Mouse (Mus musculus): ENCODE measurements around the gene Adprm. TPM values are rescaled to one million over a fixed set of nuclear protein-coding genes. Genes with fewer than 3 reads are reported as not detected.

Adprm gene
- total RNA-seq, 2 experiments from 2014 or later = 6.5 to 8.2 TPM

DNA sequence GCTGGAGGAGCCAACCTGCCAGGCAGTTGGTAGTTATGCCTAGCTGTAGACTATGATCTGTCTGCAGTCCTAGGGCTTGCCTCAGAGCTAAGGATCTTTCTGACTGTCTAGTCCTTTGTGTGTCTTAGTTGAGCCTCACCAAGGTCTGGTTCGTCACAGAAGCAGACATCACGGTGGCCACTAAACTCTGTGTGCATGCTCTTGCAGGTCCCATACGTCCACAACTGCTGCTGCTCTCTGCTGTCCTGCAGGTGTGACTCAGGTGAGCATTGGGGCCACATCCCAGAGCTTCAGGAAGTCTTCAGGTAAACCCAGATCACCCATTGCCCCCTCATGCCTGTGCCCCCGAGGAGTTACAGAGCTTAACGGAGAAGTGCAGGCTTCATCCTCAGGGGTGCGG lies 26.5 kb upstream of the Adprm start:
- no peak for DNase-seq
- intact Hi-C loops (cut with DNase I) = no loop called here

DNA sequence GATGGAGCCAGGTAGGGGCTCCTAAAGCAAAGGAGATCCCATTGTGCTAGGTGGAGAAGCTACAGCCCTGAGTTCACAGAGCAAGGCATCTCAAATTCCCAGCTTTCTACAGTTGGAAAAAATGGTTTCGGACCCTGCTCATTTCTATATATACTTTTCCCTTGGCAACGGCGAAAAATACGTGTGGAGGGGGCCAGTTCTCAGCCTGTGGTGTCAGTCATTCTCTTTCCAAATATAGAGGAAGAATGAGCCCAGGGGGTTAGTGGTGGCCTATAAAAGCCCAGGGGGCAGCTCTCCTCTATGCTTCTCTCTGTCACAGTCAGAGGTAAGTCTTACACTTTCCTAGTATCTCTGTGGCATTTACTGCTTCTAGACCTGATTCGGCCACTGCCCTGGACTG lies 25.6 kb upstream of the Adprm start, which contains the start of gene Myh3:
TSS of gene Myh3 (plus strand) at position 301 of the 400 bp plus-strand sequence.
- no peak for DNase-seq
- intact Hi-C loops (cut with DNase I) = no loop called here

DNA sequence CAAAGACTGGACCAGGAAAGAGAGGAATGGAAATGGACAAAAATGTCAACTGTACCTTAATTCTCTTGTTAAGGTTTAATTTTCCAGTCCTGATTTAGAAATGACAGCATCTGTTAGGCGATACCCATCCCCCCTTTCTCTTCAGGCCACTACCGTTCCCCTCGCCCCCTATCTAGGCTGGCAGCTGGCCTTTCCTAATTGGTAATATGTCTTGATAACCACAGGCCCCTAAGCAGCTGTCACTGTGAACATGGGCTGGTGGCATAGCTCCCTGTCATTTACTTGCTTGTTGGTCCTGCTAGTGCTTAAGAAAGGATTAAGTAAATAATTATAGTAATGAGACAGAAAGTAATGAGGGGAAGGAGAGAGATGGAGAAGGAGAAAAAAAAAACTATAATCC lies 25.0 kb upstream of the Adprm start:
- DNase-seq = no peak
- intact Hi-C loops (cut with DNase I) = no loop called here

DNA sequence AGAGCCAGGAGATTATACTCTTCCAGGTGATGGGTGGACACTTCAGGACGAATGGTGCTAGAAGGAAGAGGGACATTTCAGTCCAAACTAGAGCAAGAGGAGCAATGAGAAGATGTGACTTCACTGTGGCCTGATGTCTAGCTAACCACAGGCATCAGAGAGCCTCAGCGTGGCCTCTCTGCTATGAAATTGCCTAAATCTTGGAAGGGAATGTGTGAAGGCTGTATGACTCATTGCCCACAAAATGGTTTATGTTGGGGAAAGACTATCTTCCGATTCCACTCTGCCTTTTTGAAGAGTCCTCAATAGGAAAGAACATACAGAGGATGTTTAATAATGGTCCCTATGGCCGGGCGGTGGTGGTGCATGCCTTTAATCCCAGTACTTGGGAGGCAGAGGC lies 24.4 kb upstream of the Adprm start:
- intact Hi-C loops (cut with DNase I) = no loop called here
- no peak for DNase-seq

DNA sequence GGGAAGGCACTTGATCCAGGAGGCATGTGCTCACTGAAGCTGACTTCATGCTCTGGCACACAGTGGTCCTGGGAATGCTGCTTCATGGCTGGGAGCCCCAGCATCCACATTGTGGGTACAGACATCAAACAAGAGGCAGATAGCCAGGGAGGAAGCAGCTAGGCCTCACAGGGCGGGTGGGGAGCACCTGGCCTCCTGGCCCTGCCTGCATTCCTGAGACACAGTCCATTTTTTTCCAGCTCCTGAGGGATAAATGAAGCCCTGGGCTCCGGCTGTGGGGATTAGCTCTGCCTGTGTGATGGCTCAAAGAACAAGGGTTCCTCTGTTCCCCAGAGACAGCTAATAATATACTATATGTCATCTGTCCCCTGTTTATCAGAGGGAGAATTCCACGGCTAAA lies 22.6 kb upstream of the Adprm start:
- DNase-seq = no peak
- intact Hi-C loops (cut with DNase I) = no loop called here

DNA sequence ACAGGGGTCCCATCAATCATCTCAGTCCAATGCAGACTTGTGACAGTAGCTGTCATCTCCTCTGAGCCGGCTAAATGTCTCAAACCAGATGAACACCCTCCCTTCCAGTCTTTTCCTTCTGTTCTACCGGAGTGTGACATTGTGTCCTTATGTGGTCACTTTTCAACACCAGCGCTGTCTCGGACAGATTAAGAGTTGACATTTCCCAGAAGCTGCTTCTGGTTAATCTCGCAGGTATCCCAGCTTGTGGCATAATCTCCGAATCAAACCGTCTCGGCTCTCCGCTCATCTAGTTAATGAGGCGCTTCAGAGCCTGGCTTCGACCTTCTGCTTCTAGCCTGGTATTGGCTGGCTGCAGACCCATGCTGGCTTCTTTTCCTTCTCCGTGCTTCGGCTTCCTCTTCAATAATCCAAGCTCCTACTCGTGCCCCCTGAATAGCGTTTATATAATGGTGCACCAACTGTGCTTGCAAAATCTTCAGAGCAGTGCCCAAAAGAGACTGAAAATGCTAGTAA lies 20.3 kb upstream of the Adprm start:
- intact Hi-C loops (cut with DNase I) = no loop called here
- DNase-seq = no peak

DNA sequence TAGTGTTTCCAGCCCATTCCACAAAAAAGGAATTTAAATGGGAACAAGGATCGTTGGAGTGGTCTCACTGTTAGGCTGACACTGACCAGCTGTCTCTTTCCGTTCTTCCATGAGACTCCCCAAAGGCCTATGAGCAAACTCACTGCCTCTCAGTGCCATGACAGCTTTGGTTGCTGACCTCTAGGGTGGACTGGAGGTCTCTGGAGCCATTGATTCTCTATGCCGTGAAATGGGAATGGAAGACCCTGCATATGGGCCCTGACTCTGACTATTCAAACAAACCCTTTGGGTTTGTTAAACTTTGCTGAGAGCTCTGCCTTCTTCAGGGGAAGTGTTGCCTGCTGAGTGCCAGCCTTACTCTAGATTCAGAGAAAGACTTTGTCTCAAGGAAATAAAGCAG lies 15.3 kb upstream of the Adprm start:
- intact Hi-C loops (cut with DNase I) = no loop called here
- no peak for DNase-seq

DNA sequence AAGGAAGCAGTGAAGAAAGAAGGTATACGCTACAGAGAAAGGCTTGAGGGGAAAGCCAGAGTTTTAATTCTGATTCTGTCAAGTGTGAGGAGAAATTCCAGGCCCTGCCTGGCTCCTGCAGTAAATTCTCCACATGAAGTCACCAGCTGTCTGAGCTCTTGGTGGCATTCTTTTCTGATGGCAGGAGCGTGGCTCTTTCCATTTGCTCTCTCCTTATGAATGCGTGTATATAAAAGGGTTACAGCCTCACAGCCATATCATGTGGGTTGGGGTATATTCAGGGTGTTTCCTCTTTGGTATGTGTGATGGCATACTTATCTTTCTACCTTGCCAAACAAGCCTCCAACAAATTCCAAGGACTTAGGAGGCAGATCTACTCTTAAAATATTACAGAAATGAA lies 10.3 kb upstream of the Adprm start:
- no peak for DNase-seq
- intact Hi-C loops (cut with DNase I) = no loop called here

DNA sequence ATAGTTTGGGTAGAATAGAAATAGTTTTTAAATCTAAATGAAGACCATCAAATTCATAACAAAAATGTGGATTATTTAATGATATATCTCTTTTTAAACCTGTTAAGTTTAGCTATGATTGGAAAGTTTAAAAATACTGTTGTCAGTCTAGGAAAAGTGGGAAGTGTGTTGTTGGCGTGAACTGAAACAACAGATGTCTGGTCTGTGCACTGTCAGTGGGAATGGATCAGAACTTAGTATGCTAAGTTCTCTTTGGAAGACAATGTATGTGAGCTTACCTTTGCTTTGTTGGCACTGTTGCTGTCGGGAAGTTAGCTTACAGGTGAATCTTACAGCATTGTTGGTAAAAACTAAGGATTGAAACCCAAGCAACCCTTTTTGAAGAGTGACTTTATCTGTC lies 8.9 kb upstream of the Adprm start:
- no peak for DNase-seq
- intact Hi-C loops (cut with DNase I) = no loop called here

DNA sequence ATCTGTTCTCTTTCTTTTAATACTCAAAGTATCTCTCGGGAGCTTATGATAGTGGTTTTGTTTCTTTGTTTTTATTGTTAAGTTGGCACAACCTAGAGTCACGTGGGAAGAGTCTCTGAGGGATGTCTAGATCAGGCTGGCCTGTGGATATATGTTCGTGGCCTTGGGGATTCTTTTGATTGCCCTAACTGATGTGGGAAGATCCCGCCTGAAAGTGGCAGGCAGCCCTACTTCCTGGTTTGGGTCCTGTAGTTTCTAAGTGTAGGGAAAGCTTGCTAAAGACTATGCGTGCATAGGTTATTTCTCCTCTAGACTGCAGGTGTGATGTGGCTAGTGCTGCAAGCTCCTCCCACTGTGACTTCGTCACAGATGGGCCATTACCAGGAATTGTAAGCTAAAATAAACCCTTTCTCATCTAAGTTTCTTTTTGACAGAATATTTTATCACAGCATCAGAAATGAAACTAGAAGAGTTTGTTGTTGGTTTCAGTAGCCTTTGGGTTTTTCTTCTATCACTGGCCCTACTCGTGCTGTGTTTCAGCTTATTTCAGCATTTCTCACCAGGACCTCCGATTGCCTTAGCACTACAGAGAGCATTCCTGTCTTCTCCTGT lies 2.5 kb upstream of the Adprm start:
- no peak for DNase-seq
- intact Hi-C loops (cut with DNase I) = no loop called here

DNA sequence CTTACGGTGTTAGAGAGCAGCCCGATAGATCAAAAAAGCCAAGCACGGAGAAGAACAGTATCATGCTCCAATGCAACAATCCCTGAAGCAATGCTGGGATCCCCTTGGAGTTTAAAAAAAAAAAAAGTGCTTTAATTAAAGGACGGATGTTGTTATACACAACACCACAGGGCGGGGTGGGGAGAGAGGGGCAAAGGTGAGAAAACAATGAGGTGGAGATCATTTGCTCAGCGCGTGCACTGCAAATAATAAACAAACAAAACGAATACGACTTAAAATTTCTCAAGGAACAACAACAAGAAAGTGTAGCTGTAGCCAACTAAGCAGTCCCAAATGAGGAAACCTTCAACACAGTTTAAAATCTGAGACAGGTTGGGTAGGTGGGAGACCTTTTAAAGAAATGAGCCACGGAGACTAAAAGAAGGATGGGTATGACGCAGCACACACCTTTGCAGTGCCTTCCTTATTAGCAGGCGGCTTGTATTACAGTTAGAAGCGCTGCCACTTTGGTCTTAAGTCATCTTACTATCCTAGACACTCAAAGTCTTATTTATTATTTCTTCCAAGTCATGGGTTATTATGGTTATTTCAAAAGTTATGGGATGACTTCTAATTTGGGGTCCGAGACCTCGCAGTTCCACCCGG lies 596 bp downstream of the Adprm start:
- DNase-seq = no peak
- intact Hi-C loops (cut with DNase I) = loop anchor here (2.0 kb wide), 1 partner anchor 27 kb away; the partner anchor contains the start of gene Tmem220

DNA sequence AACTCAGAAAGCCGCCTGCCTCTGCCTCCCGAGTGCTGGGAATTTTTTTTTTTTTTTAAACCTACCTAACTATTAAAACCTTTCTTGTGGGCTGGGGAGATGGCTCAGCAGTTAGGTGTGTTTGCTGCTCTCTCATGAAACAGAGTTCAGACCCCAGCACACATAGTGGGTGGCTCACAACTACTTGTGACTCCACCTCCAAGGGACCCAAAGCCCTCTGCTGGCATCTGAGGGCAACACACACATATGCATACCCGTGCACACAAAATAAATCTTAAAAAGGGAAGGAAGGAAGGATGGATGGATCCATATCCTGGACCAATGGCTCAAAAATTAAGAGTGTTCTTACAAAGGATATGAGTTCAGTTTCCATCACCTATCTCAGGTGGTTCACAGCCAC lies 3.1 kb downstream of the Adprm start:
- intact Hi-C loops (cut with DNase I) = no loop called here
- no peak for DNase-seq

DNA sequence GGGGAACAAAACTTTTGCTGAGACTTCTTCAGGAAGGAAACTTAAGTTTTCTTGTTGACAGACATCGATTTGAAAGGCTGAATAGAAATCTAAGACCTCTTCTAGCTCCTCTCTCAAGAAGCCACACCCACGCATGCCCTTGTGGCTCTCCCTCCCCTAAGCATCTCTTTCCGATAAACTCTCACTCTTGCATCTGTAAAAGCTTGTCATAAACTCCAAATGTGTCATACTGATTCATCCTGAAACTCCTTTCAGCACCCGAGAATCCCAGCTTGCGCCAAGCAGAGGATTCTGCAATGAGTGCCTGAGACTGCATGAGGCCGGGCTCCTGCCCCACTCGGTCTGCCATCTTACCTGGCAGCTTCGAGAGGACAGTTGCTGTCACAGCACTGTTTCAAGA lies 3.9 kb downstream of the Adprm start:
- no peak for DNase-seq
- intact Hi-C loops (cut with DNase I) = no loop called here

DNA sequence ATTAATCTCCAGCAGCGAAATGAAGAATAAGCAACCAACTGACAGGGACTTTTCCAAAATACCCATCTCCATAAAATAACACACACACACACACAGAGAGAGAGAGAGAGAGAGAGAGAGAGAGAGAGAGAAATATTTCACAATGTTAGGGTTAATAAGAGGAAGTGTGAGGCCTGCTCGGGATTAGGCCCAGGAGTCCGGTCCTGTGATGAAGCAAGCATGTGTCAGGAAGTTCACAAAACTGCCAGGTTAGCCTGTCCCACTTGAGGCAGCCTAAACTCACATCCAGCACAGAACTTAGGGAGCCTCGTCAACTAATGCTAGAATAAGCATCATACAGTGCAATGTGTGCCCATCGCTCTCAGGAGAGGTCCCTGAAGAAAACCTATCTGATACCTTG lies 5.2 kb downstream of the Adprm start:
- intact Hi-C loops (cut with DNase I) = no loop called here
- DNase-seq = no peak

DNA sequence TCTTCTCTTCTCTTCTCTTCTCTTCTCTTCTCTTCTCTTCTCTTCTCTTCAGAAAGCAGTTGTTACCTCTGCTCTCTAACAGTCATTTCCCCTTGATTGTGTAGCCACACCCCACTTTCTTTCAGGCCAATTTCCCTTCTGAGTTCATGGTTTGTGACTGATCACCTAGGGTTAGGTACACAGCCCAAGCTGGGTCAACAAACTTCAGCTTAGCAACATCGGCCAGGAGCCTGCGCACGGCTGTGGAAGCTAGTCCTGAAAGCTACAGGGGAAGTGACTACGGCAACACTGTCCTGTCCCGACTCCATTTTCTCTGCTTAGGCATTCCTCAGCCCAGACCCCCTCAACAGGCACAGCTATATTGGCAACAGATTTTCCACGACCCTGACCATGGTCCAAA lies 7.4 kb downstream of the Adprm start:
- intact Hi-C loops (cut with DNase I) = no loop called here

DNA sequence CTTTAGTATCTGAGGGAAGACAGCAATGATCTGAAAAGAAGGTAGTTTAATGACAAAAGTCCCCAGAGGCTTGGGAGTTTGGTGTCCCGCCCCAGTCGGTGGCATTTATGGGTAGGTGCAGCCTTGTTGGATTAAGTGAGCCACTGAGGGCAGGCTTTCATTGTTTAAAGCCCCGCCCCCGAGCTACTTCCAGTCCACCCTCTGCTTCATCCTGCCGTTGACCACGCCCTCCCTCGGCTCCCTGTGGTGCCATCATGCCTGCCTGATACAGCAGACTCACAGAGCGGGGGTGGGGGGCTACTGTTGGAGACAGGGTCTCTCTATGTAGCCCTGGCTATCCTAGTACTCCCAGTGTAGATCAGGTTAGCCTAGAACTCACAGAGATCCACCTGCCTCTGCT lies 9.4 kb downstream of the Adprm start:
- intact Hi-C loops (cut with DNase I) = no loop called here
- no peak for DNase-seq

More for the DNA sequence above, 7.4 kb downstream of the Adprm start:
- DNase-seq = no peak

DNA sequence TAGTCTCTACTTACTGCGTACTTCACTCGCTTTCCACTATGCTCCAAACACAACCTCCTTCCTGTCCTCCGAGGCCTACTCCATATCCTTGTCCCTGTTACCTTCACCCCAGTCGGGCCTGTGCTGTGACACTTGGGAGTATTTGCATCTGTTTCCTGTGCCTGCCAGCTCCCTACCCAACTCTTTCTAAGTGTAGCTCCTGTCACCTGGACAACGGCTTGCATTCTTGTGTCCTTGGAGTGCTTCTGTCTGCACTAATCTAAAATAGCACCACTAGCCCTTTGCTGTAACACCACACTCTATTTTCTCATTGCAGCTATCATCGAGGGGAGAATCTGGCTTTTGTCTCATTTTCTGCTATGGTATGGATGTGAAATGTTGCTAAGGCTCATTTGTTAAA lies 11.9 kb downstream of the Adprm start:
- no peak for DNase-seq
- intact Hi-C loops (cut with DNase I) = no loop called here

DNA sequence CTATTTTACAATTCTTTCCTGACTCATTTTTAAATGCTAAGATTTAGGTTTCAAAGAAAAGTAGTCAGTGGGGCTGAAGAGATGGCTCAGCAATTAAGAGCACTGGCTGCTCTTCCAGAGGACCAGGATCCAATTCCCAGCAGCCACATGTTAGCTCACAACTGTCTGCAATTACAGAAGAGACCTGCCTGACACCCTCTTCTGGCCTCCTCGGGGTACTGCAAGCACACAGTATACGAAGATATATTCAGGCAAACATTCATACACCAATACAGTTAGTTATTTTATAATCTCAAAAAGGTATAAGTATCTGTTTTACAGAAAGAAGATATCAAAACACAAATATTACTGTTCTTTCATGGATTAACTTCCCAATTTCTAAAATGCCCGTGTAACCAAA lies 12.6 kb downstream of the Adprm start:
- no peak for DNase-seq
- intact Hi-C loops (cut with DNase I) = no loop called here

DNA sequence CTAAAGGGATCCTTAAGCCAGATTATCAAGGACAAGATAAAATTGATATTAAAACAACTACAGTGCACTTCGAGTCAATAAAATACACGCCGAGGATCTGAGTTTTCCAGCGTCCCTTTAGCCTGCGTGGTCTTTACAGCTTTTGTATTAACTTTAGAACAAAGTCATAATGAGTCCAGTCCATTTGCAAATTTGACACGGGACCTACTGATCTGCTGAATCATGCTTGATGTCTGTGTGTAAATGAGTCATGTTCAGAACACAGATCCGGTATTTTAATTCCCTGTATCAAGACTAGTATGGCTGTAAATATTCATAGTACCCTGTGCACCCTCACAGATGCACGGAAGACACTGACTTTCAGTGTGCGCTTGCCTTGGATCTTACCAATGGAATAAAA lies 15.5 kb downstream of the Adprm start:
- DNase-seq = no peak
- intact Hi-C loops (cut with DNase I) = no loop called here

DNA sequence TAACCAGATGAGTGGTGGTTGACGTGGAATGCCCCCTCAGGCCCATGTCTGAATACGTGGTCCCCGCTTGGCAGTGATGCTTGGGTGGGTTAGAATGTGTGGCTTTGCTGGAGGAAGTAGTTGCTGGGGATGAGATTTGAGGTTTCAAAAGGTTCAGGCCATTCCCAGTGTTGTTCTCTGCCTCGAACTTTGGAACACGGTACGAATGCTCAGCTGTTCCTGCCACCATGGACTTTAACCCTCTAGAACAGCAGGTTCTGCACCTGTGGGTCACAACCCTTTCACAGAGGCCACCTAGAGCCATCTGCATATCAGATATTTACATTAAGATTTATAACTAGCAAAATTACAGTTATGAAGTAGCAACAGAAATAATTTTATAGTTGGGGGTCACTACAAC lies 16.2 kb downstream of the Adprm start:
- no peak for DNase-seq
- intact Hi-C loops (cut with DNase I) = no loop called here

DNA sequence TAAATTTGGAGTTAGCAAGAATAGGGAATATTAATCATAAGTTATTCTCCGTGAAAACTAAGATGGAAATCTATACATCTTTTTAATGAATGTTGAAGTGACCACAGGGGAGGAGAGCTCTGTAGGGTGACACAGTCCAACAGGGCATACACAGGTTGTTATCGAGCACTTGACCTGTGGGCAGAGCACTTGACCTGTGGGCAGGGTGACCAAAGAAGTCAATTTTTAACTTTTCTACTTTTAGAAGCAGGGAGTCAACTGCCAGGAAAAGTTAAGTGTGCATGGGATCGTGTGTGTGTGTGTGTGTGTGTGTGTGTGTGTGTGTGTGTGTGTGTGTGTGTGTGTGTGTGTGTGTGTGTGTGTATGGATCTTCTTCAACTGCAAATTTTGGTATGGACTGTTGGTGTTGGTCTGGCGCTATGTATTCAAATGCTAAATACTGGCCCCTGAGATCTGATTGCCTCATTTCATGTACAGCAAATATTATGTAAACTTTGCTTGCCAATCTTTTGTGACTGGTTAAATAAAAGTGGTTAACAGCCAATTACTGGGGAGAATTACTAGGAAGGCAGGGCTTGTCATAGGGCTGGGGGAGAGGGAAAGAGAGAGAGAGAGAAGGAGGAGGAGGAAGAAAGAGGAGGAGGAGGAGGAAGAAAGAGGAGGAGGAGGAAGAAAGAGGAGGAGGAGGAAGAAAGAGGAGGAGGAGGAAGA lies 17.5 kb downstream of the Adprm start:
- no peak for DNase-seq
- intact Hi-C loops (cut with DNase I) = no loop called here

DNA sequence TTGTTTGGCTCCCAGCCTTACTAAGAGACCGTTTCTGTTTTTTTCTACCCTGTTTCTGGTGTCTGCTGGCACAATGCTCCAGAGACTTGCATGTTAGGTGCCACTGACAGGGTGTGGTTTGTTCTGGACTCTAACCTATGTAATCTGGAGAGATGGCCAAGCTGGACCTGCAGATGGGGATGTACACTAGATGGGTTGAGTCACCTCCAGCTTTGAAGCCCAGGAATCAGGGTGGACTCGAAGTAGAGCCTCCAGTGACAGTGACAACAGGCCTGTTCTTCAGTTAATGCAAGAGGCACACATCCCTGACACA lies 20.8 kb downstream of the Adprm start:
- intact Hi-C loops (cut with DNase I) = no loop called here
- DNase-seq = no peak
